Mouse (Mus musculus): ENCODE data around the gene Hist2h2bb.
"Not testable (repeated sequence)": the region's sequence is repeated elsewhere in the genome, so short reads cannot be mapped to it uniquely, and the experiment has no call there.

Gene Hist2h2bb

DNA sequence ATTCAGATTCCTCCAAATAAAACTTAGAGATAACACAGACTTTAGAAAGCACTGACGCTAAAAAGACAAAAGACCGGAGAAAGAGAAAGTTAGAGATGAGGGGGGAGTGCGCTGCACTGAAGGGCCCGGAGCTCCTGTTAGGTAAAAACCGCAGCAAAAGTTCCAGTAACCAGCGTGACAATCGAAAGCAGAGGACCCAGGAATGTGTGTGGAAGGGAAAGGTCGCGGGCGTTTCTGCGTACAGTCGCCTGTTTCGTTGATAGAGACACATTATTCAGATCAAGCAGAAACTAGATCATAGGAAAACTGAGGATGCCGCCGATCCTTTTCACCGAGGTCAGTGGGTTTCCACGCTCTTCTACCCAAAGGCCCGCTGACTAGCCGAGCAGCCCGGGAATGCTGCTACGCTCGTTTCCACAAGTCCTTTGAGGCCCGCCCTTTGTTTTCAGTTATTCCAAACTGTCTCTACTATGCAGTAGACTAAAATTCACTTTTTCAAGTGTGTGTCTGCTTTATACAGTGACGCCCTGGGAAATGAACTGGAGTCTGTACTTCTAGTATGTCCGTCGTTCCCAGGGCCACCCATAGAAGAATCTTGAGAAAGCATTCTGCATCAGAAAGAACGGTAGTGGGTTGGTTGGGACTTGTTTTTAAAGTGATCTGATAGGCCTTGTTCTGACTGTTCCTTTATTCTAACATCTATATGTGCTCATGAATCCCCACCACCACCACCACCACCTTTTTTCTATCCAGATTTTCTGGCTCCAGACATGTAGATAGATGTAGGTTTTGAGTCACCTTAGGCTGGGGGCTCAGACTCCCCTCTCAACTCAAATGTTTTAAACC lies 5.8 kb upstream of the Hist2h2bb start:
- peak; percentile 61 to 74 for DNase-seq (ENCODE audit: low spot score in 2 of 2)

GRCm38 (mm10) chr3:96264404-96264949 lies 5.1 kb upstream of the Hist2h2bb start:
- no peak for DNase-seq (ENCODE audit: low spot score in 2 of 2)

- peak in 1 of 2 experiments; percentile 34 for DNase-seq (ENCODE audit: low spot score in 2 of 2)
These were observed 3.3 kb upstream of the Hist2h2bb start for GRCm38 (mm10) chr3:96266132-96266710.

- peak in 1 of 2 experiments; percentile 44 for DNase-seq (ENCODE audit: low spot score in 2 of 2)
These were observed 2.0 kb upstream of the Hist2h2bb start for GRCm38 (mm10) chr3:96267541-96267940.

- DNase-seq (ENCODE audit: low spot score in 2 of 2): peak; percentile 88 to 95
These were observed 1.3 kb upstream of the Hist2h2bb start, which contains the start of gene Hist2h3b for GRCm38 (mm10) chr3:96268051-96268775. Hist2h3b (plus strand) TSS chr3:96268654.

GRCm38 (mm10) chr3:96268776-96269378 lies 675 bp upstream of the Hist2h2bb start:
- peak; percentile 57 to 71 for DNase-seq (ENCODE audit: low spot score in 2 of 2)

- DNase-seq (ENCODE audit: low spot score in 2 of 2): peak in 1 of 2 experiments; percentile 48
These were observed 4.3 kb downstream of the Hist2h2bb start for GRCm38 (mm10) chr3:96273591-96274465.

DNA sequence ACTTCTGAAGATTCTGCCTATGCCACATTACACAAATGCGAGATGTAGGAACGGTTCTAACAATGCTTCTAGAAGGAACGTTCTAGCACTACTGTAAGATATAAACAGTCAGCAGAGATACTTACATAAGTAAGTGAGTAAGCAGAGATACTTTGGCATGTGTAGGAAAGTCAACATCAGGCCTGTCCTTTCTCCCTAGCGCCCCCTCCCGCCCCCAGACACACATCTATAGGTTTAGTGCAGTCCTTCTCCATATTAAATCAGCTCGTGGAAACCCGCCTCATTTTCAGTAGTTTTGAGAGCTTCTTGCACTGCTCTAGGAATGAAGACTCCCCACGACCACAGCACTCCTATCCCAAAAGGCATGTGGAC lies 7.9 kb downstream of the Hist2h2bb start:
- peak in 1 of 2 experiments; percentile 93 for DNase-seq (ENCODE audit: low spot score in 2 of 2)

- DNase-seq (ENCODE audit: low spot score in 2 of 2): peak; percentile 93 to 95
These were observed 8.5 kb downstream of the Hist2h2bb start for GRCm38 (mm10) chr3:96277800-96278624.

DNA sequence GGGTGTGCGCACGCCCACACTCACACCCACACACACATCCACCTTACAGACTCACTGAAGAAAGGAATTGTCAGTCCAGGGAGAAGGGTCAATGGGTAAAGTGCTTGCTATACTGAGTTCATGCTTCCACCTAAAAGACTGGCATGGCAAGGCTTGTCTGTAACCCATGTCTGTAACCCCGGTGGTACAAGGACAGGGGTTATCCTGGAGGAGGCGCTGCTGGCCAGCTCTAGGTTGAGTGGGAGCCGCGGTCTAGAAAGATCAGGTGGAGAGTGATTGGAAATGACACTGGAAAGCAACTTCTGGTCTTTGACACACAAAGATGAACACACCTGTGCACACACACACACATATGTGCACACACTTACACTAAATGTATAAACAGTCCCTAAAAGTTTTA lies 11.1 kb downstream of the Hist2h2bb start:
- no peak for DNase-seq (ENCODE audit: low spot score in 2 of 2)

- no peak for DNase-seq (ENCODE audit: low spot score in 2 of 2)
These were observed 14.9 kb downstream of the Hist2h2bb start for GRCm38 (mm10) chr3:96284457-96284856.

- DNase-seq (ENCODE audit: low spot score in 2 of 2): not testable (repeated sequence)
These were observed 17.8 kb downstream of the Hist2h2bb start for GRCm38 (mm10) chr3:96287334-96287733.

DNA sequence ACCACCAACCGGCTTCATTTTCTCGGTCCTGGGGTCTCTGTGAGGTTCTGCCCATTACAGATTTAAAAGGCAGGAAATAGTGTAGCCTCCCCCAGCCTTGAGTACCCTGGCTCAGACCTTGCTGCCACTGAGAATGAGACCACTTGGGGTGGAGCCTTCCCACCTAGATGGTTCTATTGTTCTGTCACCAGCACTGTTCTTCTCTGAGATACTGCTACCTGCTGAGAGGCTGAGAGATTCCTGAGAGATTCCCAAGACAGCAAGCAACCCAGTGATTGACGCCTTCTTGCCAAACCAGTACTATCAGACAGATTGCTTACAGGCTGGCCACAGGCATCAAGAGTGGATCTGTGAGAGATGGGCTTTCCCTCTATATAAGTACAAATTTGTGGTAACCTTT lies 19.6 kb downstream of the Hist2h2bb start:
- no peak for DNase-seq (ENCODE audit: low spot score in 2 of 2)

DNA sequence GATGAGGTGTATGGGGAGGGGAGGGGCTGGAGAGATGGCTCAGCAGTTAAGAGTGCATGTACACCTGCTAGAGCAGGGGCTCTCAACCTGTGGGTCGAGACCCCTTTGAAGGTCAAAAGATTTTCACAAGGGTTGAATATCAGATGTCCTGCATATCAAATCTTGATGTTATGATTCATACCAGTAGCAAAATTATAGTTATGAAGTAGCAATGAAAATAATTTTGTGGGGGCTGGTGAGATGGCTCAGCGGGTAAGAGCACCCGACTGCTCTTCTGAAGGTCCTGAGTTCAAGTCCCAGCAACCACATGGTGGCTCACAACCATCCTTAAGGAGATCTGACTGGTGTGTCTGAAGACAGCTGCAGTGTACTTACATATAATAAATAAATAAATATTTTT lies 21.2 kb downstream of the Hist2h2bb start:
- DNase-seq (ENCODE audit: low spot score in 2 of 2): not testable (repeated sequence)

- no peak for DNase-seq (ENCODE audit: low spot score in 2 of 2)
These were observed 23.1 kb downstream of the Hist2h2bb start for GRCm38 (mm10) chr3:96292641-96293040.

GRCm38 (mm10) chr3:96293368-96293767 lies 23.8 kb downstream of the Hist2h2bb start:
- DNase-seq (ENCODE audit: low spot score in 2 of 2): no peak

DNA sequence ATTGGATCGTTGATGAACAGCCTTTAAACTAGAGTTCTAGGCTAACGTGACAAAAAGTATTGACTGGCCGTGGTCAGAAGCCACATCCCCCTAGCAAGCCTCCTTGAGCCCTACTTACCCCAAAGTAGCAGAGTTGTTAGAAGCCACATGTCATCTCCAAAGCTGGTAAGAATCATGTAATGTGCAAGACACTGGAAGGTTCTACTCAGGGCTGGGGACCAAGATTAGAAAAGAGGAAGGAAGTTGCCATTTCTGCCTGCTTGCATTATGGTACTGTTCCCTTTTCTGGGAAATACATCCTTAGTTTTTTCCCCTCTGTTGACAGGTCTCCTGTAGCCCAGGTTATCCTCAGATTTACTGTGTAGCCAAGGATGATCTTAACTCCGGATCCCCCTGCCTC lies 24.2 kb downstream of the Hist2h2bb start, which contains the start of gene Fcgr1:
TSS of gene Fcgr1 (minus strand) at position 183 of the 400 bp plus-strand sequence.
- DNase-seq (ENCODE audit: low spot score in 2 of 2): no peak

DNA sequence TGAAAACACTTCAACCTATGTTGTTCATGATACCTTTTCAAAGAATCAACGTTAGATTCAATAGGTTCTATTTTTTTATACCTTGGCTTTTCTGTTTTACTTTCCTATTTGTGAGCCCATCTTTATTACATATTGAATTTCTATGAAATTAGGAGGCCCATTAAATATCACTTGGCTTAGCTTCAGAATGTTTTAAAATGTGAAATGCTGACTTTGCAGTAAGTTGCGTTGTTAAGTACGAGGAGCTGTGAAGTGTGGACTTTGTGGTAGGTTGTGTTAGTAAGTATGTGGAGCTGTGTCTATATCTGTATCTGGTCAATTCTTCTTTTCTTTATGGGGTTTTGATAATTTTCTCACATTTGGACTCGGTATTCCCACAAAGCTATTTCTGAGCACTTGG lies 28.8 kb downstream of the Hist2h2bb start:
- no peak for DNase-seq (ENCODE audit: low spot score in 2 of 2)

DNA sequence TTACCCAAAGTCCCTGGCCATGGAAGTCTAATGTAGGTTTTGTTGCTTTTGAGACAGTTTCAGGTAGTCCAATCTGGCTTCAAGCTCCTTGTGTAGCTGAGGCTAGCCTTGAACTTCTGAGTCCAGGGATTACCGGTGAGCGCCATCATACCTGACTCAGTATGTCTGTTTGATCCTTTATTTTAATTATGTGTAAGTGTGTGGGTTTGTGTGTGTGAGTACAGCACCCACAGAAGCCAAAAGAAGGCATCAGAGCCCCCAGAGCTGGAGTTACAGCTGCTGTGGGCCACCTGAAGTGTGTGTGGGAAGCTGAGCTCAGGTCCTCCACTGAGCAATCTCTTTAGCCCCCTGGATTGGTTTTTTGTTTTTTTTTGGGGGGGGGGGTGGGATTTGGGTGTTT lies 30.0 kb downstream of the Hist2h2bb start:
- no peak for DNase-seq (ENCODE audit: low spot score in 2 of 2)

Measured in spleen, postnatal 10 days (tissue).